Mouse (Mus musculus): ENCODE data around the gene Dab1.

The Dab1 gene

GRCm38 (mm10) chr4:104276916-104277315 is 657.8 kb downstream of the Dab1 start:
- no peak for DNase-seq

GRCm38 (mm10) chr4:104281518-104281917 is 662.4 kb downstream of the Dab1 start:
- no peak for DNase-seq

- no peak for DNase-seq
Observed at GRCm38 (mm10) chr4:104283906-104284305, 664.7 kb downstream of the Dab1 start.

- no peak for DNase-seq
Observed at GRCm38 (mm10) chr4:104288401-104288800, 669.2 kb downstream of the Dab1 start.

GRCm38 (mm10) chr4:104301764-104302163 is 682.6 kb downstream of the Dab1 start:
- DNase-seq: no peak

- no peak for DNase-seq
Observed at GRCm38 (mm10) chr4:104302996-104303652, 684.0 kb downstream of the Dab1 start.

GRCm38 (mm10) chr4:104307781-104308180 is 688.6 kb downstream of the Dab1 start:
- DNase-seq: no peak

GRCm38 (mm10) chr4:104326221-104326620 is 707.1 kb downstream of the Dab1 start:
- no peak for DNase-seq

GRCm38 (mm10) chr4:104331896-104332295 is 712.7 kb downstream of the Dab1 start:
- no peak for DNase-seq

- DNase-seq: no peak
Observed at GRCm38 (mm10) chr4:104332399-104332798, 713.2 kb downstream of the Dab1 start.

- DNase-seq: no peak
Observed at GRCm38 (mm10) chr4:104337279-104337678, 718.1 kb downstream of the Dab1 start.

- no peak for DNase-seq
Observed at GRCm38 (mm10) chr4:104338382-104338781, 719.2 kb downstream of the Dab1 start.

GRCm38 (mm10) chr4:104361345-104361744 is 742.2 kb downstream of the Dab1 start:
- DNase-seq: peak; percentile 30

GRCm38 (mm10) chr4:104366491-104366890 is 747.3 kb downstream of the Dab1 start:
- no peak for DNase-seq

- peak; percentile 71 for DNase-seq
Observed at GRCm38 (mm10) chr4:104366894-104367740, 748.0 kb downstream of the Dab1 start.

GRCm38 (mm10) chr4:104367741-104368411 is 748.7 kb downstream of the Dab1 start:
- DNase-seq: peak; percentile 4

- DNase-seq: peak; percentile 5
Observed at GRCm38 (mm10) chr4:104368561-104369021, 749.4 kb downstream of the Dab1 start.

- DNase-seq: no peak
Observed at GRCm38 (mm10) chr4:104369091-104369490, 749.9 kb downstream of the Dab1 start.

- no peak for DNase-seq
Observed at GRCm38 (mm10) chr4:104371136-104371535, 752.0 kb downstream of the Dab1 start.

GRCm38 (mm10) chr4:104374191-104374590 is 755.0 kb downstream of the Dab1 start:
- no peak for DNase-seq

GRCm38 (mm10) chr4:104384704-104385103 is 765.5 kb downstream of the Dab1 start:
- DNase-seq: peak; percentile 6

- DNase-seq: peak; percentile 84
Observed at GRCm38 (mm10) chr4:104385272-104385671, 766.1 kb downstream of the Dab1 start.

- no peak for DNase-seq
Observed at GRCm38 (mm10) chr4:104395515-104395914, 776.4 kb downstream of the Dab1 start.

Data from kidney, adult 9 months (tissue).